Mouse (Mus musculus): ENCODE results near the gene Spz1.

The Spz1 gene

GRCm38 (mm10) chr13:92580220-92581043 is 4.5 kb upstream of the Spz1 start:
- DNase-seq (ENCODE audit: low read depth, low spot score): peak; percentile 5

GRCm38 (mm10) chr13:92578210-92578609 is 2.2 kb upstream of the Spz1 start:
- no peak for DNase-seq (ENCODE audit: low read depth, low spot score)

- DNase-seq (ENCODE audit: low read depth, low spot score): no peak
Observed at GRCm38 (mm10) chr13:92576688-92577087, 716 bp upstream of the Spz1 start.

- no peak for DNase-seq (ENCODE audit: low read depth, low spot score)
Observed at GRCm38 (mm10) chr13:92559429-92559828, 16.5 kb downstream of the Spz1 start.

GRCm38 (mm10) chr13:92557229-92557628 is 18.7 kb downstream of the Spz1 start:
- DNase-seq (ENCODE audit: low read depth, low spot score): no peak

- DNase-seq (ENCODE audit: low read depth, low spot score): no peak
Observed at GRCm38 (mm10) chr13:92556458-92557126, 19.4 kb downstream of the Spz1 start.

- no peak for DNase-seq (ENCODE audit: low read depth, low spot score)
Observed at GRCm38 (mm10) chr13:92547093-92547492, 28.9 kb downstream of the Spz1 start.

GRCm38 (mm10) chr13:92540997-92541396 is 35.0 kb downstream of the Spz1 start:
- no peak for DNase-seq (ENCODE audit: low read depth, low spot score)

- no peak for DNase-seq (ENCODE audit: low read depth, low spot score)
Observed at GRCm38 (mm10) chr13:92539126-92539525, 36.8 kb downstream of the Spz1 start.

GRCm38 (mm10) chr13:92533801-92534200 is 42.2 kb downstream of the Spz1 start:
- no peak for DNase-seq (ENCODE audit: low read depth, low spot score)

GRCm38 (mm10) chr13:92532216-92532615 is 43.8 kb downstream of the Spz1 start:
- DNase-seq (ENCODE audit: low read depth, low spot score): no peak

GRCm38 (mm10) chr13:92531237-92531636 is 44.7 kb downstream of the Spz1 start:
- DNase-seq (ENCODE audit: low read depth, low spot score): no peak

GRCm38 (mm10) chr13:92530721-92531211 is 45.2 kb downstream of the Spz1 start, which contains the start of gene Zfyve16:
TSS of gene Zfyve16 (minus strand) at chr13:92530868.
- peak; percentile 60 for DNase-seq (ENCODE audit: low read depth, low spot score)

GRCm38 (mm10) chr13:92529828-92530720 is 45.9 kb downstream of the Spz1 start:
- DNase-seq (ENCODE audit: low read depth, low spot score): no peak
